Mouse (Mus musculus): Measurements from ENCODE around the gene Ikzf1. TPM values are rescaled to one million over a fixed set of nuclear protein-coding genes. Genes with fewer than 3 reads are reported as not detected.

Gene Ikzf1
- polyA plus RNA-seq, 1 experiment from 2014 or later = 1.5 TPM

Other genes starting within 250 kb of the Ikzf1 start
- gene Spata48, start 222.9 kb upstream of the Ikzf1 start, polyA plus RNA-seq (2014; fragmentation: Nextera tagmentation; extraction: Ambion mirVana) = 1.4 and 2.2 TPM in 2 replicates
- gene Zpbp, start 222.6 kb upstream of the Ikzf1 start, polyA plus RNA-seq (2014; fragmentation: Nextera tagmentation; extraction: Ambion mirVana) = 0.70 and 0.86 TPM in 2 replicates
- gene 4930512M02Rik, start 57.2 kb upstream of the Ikzf1 start, polyA plus RNA-seq (2014; fragmentation: Nextera tagmentation; extraction: Ambion mirVana) = not detected in 2 replicates
- 49.6 and 53.8 TPM in 2 replicates for gene Fignl1, start 124.0 kb downstream of the Ikzf1 start, polyA plus RNA-seq (2014; fragmentation: Nextera tagmentation; extraction: Ambion mirVana)
- 114 and 117 TPM in 2 replicates for gene Ddc, start 213.1 kb downstream of the Ikzf1 start, polyA plus RNA-seq (2014; fragmentation: Nextera tagmentation; extraction: Ambion mirVana)

Measured in heart, embryonic 14.5 days (tissue).